Mouse (Mus musculus) urinary bladder, postnatal 25 days (tissue): ENCODE measurements around the gene Teddm2.
"Not testable (repeated sequence)": the region's sequence is repeated elsewhere in the genome, so short reads cannot be mapped to it uniquely, and the experiment has no call there.

Source experiments
- DNase-seq: peaks from one replicate; pipeline ENCODE4 v3.0.0; 2022; ENCODE audit warnings: low spot score

Gene Teddm2

GRCm38 (mm10) chr1:153903006-153903405 is 3.0 kb upstream of the Teddm2 start:
- no peak for DNase-seq

GRCm38 (mm10) chr1:153900860-153901730 is 1.1 kb upstream of the Teddm2 start:
- DNase-seq, result peak; percentile 28

DNA sequence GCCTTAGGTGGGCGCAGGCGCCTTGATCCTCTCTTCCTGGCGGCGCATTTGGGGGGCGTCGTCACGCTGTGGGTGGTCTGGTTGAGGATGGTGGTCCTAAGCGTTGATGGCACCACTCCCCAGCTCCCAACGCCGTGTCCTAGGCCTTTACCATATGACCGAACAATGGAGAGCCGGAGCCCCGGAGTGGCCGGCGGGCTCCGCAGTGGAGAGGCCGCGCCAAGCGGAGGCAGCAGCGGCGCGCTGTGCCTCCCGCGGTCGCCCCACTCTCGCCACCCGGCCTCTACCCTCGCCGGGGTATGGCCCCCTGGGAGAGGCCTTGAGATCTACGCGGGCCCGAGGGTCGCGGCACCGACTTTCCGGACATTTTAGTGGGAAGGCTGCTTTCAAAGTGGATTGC is 353 bp upstream of the Teddm2 start:
- peak; percentile 23 for DNase-seq

DNA sequence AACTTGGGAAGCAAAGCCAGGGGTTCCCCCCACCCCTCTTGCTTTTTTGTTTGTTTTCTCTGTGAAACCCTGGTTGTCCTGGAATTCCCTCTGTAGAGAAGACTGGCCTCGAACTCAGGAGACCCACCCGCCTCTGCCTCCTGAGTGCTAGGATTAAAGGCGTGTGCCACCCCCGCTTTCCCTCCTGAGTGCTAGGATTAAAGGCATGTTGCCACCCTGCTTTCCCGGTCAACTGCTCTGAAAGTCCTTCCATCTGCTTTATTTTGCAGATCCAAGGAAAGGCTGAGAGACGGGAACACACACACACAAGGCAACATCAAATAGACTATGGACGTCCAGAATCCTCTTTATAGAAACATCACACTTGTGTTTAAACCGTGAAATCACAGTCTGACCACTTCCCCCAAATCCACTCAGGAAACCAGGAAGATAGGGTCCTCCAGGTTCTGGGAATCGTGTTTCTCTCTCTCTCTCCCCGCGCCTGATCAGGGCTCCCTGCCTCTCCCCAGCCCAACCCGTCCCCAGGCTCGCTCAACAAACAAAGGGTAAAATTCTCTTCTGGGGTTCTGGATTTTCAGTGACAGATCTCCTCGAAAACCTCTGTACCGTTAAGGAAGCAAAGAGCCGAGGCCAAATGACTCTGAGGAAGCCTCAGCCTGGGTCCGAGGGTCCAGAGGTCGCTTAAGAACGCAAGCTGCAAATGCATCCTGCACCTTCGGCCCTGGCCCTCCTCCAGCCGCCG is 868 bp downstream of the Teddm2 start:
- no peak for DNase-seq

DNA sequence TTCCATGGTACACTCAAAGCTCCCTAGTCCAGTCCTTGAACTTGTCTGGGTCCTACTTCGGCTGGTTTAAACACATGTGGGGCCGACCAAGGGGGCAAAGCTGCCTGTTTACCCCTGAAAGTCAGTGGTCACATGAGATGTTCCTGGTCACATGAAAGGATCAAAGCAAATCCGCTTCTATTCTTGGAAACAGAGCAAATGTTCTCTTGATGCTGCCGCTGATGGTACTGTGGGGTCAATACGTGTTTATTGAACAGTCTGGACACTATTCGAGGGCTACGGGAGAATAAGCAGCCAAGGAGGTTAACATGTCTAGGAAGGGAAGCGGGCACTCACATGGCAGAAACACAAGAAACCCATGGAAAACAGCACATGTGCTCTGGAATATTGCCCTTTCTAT is 2.8 kb downstream of the Teddm2 start:
- DNase-seq, result no peak

DNA sequence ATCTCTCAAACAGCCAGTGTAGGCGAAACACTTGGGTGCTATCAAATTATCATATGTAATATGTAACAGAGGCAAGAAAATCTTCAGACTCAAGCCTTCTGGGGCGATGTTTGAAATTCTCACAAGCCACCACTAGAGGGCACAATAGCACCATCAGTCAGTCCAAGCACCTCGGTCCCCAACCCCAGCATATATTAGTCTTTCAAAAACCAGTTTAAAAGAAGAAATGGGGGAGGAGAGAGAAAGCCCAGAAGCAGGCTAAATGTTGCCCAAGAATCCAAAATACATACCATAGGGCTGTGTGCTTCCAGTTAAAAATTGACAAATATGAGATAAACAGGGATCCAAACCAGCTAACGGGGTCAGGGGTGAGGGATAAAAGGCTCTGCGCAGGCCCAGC is 5.0 kb downstream of the Teddm2 start:
- peak; percentile 66 for DNase-seq

DNA sequence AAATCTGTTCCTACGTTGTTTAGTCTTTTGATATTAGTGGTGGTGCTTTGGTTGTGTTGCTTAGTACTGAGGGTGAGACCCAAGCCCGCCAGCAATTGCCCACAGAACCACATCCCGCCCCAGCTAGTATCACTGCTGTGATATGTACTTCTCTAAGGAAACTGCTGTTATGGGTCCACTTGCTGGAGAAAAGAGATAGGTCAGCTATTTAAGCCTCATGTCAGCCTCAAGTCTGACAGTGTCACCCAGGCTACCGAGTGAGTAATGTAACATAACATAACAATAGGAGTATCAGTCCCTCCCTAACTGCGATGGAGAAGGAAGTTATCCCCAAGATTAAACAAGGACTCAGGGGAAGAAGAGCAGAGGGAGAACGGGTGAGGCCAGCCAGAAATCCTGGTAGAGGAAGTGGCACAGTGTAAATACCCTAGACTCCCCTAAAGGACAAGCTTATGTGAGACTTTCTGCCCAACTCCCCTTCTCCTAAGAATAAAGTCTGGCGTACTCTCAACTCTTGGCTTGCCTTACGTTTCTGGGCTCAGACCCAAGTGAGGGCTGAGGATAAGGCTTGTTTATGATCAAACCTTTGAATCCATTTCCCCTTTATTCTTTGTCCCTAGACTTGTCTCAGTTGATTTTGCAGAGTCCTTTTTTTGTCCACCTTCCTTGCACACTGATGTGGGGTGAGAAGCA is 5.7 kb downstream of the Teddm2 start:
- no peak for DNase-seq

DNA sequence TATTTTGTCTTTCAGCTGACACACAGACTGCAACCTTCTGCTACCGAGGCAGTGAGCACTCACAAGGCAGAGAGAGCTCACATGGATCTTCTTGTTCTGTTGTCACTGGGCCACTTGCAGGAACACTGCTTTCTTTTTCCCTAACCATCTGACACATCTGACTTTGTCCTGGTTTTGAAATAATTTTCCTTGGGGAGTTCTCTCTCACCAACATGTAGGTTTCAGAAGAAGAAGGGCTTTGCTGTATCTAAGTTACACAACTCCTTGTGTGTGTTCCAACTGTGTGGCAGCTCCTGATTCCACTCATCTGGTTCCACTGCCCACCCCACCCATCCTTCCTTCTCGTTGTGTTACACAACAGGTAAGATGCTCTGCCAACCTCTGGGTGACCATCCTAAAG is 6.3 kb downstream of the Teddm2 start:
- no peak for DNase-seq

- DNase-seq, result no peak
Measured at GRCm38 (mm10) chr1:153891442-153891841, 8.6 kb downstream of the Teddm2 start, which contains the start of gene Teddm1a. Gene Teddm1a, plus strand, starts transcription at chr1:153891742.

GRCm38 (mm10) chr1:153890121-153890520 is 9.9 kb downstream of the Teddm2 start:
- DNase-seq, result no peak

DNA sequence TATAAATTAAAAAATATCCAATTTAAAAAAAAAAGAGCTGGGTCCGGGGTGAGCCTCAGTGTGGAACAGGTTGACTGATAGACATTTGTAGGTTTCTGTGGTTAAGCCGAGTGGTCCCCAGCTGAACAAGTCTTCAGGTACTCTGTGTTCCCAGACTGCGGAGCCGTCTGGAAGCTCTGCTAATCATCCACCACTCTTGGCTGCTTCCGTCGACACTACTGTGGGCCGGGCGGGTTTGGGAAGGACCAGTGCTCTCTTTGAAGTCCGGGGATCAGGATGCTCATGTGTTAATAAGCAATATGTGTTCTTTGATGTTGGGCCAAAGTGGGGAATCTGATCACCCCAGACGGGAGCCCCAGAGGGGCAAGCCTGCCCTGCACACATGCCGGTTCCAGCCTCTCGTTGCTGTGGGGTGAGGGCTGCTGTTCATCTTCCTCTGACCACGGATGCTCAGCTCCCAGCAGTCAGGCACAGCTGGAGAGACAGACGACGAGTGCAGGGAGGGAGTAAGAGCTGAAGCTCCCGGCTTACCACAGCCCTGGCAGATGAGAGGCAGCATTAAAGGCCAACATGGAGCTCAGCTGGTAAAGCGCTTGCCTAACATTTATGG is 13.9 kb downstream of the Teddm2 start:
- no peak for DNase-seq

DNA sequence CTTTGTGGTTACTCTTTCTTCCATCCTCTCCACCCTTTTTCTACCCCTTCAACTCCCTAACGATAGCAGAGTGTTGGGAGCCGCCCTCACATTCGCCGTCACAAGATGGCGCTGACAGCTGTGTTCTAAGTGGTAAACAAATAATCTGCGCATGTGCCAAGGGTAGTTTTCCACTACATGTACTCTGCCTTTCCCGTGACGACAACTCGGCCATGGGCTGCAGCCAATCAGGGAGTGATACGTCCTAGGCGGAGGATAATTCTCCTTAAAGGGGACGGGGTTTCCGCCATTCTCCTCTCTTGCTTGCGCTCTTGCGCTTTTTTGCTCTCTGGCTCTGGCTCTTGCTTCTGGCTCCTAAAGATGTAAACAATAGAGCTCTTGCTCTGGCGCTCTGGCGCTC is 19.6 kb downstream of the Teddm2 start:
- not testable (repeated sequence) for DNase-seq

GRCm38 (mm10) chr1:153874045-153874444 is 26.0 kb downstream of the Teddm2 start, which contains the start of gene Teddm1b:
Gene Teddm1b, plus strand, starts transcription at chr1:153874345.
- no peak for DNase-seq

- DNase-seq, result no peak
Measured at GRCm38 (mm10) chr1:153855946-153856345, 44.1 kb downstream of the Teddm2 start.

GRCm38 (mm10) chr1:153852696-153853095 is 47.3 kb downstream of the Teddm2 start:
- not testable (repeated sequence) for DNase-seq

GRCm38 (mm10) chr1:153846867-153847266 is 53.2 kb downstream of the Teddm2 start:
- DNase-seq, result no peak

DNA sequence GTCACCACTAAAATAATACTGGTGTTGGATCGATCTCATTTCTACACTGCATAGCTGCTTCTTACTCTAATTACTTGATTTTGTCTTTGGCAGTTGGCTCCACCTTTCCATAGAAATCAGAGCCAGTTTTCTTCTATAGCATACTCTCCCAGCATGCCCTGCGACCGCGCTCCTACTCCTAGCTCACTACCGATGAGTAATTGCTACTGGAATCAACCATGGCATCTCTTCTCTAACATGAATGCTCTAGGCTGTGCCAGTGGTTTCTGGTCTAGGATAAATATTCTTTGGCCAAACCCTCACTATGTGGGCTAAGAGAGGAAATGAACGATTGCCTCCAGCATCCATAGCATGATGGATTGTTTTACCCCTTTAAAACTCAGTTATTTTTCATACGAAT is 53.6 kb downstream of the Teddm2 start:
- no peak for DNase-seq

GRCm38 (mm10) chr1:153844042-153844441 is 56.0 kb downstream of the Teddm2 start, which contains the start of gene Rgsl1:
Gene Rgsl1, minus strand, starts transcription at chr1:153844142.
- DNase-seq, result no peak

DNA sequence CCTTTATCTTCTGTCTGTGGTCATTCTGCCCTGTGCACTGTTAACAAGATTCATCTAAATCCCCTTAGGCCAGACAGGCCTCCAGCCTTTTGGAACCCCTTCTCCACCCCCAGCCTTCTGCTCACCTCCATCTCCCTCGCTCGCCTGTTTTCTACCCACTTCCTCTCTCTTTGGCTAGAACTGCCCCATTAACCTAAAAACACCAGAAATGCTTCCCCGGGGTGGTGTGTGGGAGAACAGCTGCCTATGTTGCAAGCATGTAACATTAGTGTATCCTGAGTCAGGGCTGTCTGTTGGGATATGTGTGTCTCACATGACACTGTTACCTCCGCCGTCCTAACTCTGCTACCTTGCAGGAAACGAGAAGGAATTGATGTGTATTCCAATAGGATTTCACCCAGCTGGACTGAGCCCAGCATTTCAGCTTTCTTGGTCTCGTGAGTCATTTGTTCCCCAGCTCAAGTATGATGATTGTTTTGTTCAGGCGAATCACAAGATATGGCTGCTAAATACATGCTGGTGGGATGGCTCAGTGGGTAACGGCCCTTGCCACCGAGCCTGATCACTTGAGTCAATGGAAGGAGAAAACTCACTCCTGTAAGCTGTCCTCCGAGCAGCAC is 57.8 kb downstream of the Teddm2 start:
- no peak for DNase-seq

DNA sequence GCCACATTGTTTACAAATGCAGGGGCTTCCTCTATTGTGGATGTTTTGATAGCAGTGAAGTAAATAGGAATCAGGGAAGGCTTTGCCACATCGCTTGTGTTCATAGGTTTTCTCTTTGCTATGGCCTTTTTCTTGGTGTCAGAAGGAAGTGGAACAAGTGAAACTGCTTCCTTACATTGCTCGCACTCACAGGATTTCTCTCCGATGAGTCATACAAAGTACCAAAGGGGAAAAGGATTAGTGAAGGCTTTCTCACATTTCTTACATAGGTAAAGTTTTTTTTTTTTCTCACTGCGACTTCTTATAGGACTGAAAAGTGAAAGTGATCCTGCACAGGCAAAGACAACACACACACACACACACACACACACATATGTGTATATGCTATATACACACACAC is 64.0 kb downstream of the Teddm2 start:
- no peak for DNase-seq

GRCm38 (mm10) chr1:153830746-153831145 is 69.3 kb downstream of the Teddm2 start:
- DNase-seq, result no peak

DNA sequence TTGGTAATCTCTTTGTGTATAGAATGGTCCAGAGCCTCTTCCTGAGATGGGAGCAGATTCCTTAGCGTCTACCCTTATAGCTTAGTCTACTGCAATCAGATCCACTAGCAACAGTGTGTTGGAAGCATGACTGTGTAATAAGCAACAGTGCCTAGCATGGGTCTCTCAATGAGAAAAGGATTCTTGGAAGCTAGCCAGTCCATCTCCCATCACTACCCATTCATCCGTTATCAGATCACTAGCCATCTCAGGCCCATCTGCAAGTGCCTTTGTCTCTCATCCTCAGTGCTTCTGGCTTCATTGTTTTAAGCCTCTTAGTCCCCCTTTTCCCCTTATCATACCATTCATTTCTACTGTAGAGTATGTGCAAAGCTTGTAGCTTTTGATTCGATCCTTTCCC is 79.8 kb downstream of the Teddm2 start:
- DNase-seq, result no peak
